Mouse (Mus musculus): ENCODE data around the gene Ryr2. TPM values are rescaled to one million over a fixed set of nuclear protein-coding genes. Genes with fewer than 3 reads are reported as not detected.

Gene Ryr2
- total RNA-seq, 2 experiments from 2014 or later, result 200 to 212 TPM

DNA sequence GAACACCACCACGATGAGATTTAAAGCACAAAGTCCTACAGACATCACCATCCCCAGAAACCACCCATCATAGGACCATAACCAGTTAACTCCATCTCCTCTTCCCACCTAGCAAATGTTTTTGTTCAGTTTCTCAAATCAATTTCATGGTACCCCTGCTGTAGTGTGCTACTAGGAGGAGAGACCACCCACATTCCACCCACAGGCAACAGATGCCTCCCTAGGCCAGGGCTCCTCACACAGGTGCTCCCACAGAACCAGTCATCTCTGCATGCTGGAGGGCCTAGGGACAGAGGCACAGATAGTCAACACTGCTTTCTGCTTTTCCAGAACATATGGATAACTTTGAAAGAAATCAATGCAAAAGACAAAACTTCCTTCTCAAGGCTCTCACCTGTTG lies 50.8 kb downstream of the Ryr2 start:
- no peak for DNase-seq (ENCODE audit: extremely low spot score in 1 of 2, low spot score in 2 of 2)
- Histone ChIP-seq H3K4me3 (no peak overlapping the region), H3K27ac (no peak overlapping the region)
- intact Hi-C loops (cut with DNase I), result no loop called here
- no peak for TF ChIP-seq CTCF (IDR thresholded peaks at IDR 0.05)

- no peak overlapping the region for H3K27ac ChIP-seq
- intact Hi-C loops (cut with DNase I), result no loop called here
- TF ChIP-seq CTCF (IDR thresholded peaks at IDR 0.05), result no peak
- no peak overlapping the region for H3K4me3 ChIP-seq
- no peak for DNase-seq (ENCODE audit: extremely low spot score in 1 of 2, low spot score in 2 of 2)
Measured at GRCm38 (mm10) chr13:12053910-12054309, 52.8 kb downstream of the Ryr2 start.

DNA sequence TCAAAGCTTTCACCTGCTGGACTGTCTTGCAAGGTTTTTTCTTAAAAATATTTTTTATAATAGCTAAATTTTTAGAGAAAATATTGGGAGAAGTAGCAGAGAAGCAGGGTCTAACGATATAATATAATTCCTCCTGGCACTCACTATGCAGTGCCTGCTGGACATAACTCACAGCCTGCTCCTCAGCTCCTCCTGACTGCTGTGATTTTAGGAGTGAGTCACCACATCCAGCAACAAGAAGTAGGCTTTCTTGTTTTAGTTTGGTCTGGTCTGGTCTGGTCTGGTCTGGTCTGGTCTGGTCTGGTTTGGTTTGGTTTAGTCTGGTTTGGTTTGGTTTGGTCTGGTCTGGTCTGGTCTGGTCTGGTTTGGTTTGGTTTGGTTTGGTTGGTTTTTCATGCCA lies 55.9 kb downstream of the Ryr2 start:
- intact Hi-C loops (cut with DNase I), result no loop called here
- Histone ChIP-seq H3K27ac (no peak overlapping the region), H3K4me3 (no peak overlapping the region)
- no peak for DNase-seq (ENCODE audit: extremely low spot score in 1 of 2, low spot score in 2 of 2)
- no peak for TF ChIP-seq CTCF (IDR thresholded peaks at IDR 0.05)

DNA sequence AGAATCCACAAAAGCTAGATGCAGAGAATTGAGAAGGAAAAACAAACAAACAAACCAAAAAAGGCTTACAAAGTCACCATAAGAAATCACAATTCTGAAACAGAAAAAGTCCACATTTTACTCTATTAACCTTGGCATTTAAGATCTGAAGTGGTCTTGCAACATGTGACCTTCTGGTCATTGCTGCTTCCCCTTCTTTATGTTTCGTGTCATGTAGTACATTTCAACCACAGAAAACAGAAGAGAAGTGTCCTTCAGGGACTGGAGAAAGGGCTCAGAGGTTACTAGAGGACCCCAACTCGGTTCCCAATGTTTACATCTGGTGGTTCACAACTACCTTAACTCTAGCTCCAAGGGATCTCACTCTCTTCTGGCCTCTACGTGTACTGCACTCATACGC lies 59.7 kb downstream of the Ryr2 start:
- no peak for TF ChIP-seq CTCF (IDR thresholded peaks at IDR 0.05)
- intact Hi-C loops (cut with DNase I), result no loop called here
- Histone ChIP-seq H3K27ac (no peak overlapping the region), H3K4me3 (no peak overlapping the region)
- no peak for DNase-seq (ENCODE audit: extremely low spot score in 1 of 2, low spot score in 2 of 2)

GRCm38 (mm10) chr13:12044751-12045150 lies 62.0 kb downstream of the Ryr2 start:
- no peak for TF ChIP-seq CTCF (IDR thresholded peaks at IDR 0.05)
- DNase-seq (ENCODE audit: extremely low spot score in 1 of 2, low spot score in 2 of 2), result no peak
- intact Hi-C loops (cut with DNase I), result no loop called here
- H3K4me3 ChIP-seq, result no peak overlapping the region
- no peak overlapping the region for H3K27ac ChIP-seq

GRCm38 (mm10) chr13:12042891-12043491 lies 63.8 kb downstream of the Ryr2 start:
- intact Hi-C loops (cut with DNase I), result no loop called here
- TF ChIP-seq CTCF (IDR thresholded peaks at IDR 0.05), result no peak
- no peak for DNase-seq (ENCODE audit: extremely low spot score in 1 of 2, low spot score in 2 of 2)
- no peak overlapping the region for H3K4me3 ChIP-seq
- no peak overlapping the region for H3K27ac ChIP-seq

DNA sequence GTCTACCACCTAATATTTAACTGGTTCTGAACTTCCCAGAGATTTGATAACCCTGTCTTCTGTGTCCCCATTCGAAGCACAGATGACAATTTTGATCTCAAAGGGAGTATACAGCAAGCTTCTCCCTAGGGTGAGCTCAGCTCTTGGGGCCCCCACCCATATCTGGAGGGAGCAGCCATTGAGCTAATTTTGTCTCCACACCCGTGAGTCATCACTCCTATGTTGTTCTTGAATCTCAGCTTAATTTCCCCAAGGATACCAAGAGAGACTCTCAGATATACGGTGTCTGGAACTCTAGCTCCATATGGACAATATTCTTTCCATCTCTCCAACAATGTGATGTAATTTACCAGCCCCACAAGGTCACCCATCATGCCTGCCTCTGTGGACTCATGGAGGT lies 66.8 kb downstream of the Ryr2 start:
- DNase-seq (ENCODE audit: extremely low spot score in 1 of 2, low spot score in 2 of 2), result peak in 1 of 2 experiments; percentile 43
- no peak for TF ChIP-seq CTCF (IDR thresholded peaks at IDR 0.05)
- intact Hi-C loops (cut with DNase I), result no loop called here

DNA sequence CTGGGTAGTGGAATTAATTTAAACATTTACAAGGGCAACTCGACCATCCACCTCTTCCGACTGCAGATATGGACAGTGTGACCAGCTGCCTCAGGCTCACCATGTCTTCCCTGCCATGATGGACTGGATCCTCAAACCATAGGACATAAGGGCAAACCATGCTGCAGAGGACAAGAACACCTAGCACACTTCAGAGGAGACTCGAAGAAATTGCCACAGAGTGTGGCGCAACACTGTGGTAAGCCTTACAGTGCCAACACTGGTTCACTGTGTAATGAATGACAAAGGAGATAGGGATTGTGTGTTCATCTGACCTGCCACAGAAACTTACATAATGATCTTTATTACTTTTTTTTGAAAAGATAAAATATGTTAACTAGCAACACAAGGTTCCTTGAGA lies 68.1 kb downstream of the Ryr2 start:
- intact Hi-C loops (cut with DNase I), result no loop called here
- no peak for TF ChIP-seq CTCF (IDR thresholded peaks at IDR 0.05)
- Histone ChIP-seq H3K4me3 (no peak overlapping the region), H3K27ac (no peak overlapping the region)
- DNase-seq (ENCODE audit: extremely low spot score in 1 of 2, low spot score in 2 of 2), result no peak

More for the DNA sequence above, 66.8 kb downstream of the Ryr2 start:
- H3K27ac ChIP-seq, result peak overlapping the region; percentile 66; the same call in 1 of the 2 replicates
- H3K4me3 ChIP-seq, result no peak overlapping the region

DNA sequence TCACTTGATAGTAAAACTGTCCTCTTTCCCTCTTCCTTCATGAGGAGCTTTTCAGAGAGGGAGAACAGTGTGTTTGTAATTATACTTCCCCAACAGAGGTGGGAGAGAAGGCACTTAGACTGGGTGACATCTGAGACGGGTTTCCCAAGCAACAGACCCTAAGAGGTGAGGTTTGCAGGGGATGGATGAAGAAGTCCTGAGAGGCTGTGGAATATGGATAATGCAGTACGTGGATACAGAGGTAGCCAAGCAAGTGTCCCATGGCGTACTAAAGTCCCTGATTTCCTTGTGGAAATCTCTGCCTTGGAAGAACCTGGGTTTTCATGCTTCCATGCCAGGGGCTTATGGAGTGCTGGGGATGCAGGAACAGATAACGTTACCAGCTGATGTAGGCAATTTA lies 69.5 kb downstream of the Ryr2 start:
- DNase-seq (ENCODE audit: extremely low spot score in 1 of 2, low spot score in 2 of 2), result no peak
- Histone ChIP-seq H3K27ac (no peak overlapping the region; the same call in 1 of the 2 replicates), H3K4me3 (no peak overlapping the region)
- TF ChIP-seq CTCF (IDR thresholded peaks at IDR 0.05), result no peak
- intact Hi-C loops (cut with DNase I), result no loop called here

- no peak for TF ChIP-seq CTCF (IDR thresholded peaks at IDR 0.05)
- no peak for DNase-seq (ENCODE audit: extremely low spot score in 1 of 2, low spot score in 2 of 2)
- intact Hi-C loops (cut with DNase I), result no loop called here
- H3K4me3 ChIP-seq, result no peak overlapping the region
- H3K27ac ChIP-seq, result no peak overlapping the region; the same call in 1 of the 2 replicates
Measured at GRCm38 (mm10) chr13:12036834-12037233, 69.9 kb downstream of the Ryr2 start.

DNA sequence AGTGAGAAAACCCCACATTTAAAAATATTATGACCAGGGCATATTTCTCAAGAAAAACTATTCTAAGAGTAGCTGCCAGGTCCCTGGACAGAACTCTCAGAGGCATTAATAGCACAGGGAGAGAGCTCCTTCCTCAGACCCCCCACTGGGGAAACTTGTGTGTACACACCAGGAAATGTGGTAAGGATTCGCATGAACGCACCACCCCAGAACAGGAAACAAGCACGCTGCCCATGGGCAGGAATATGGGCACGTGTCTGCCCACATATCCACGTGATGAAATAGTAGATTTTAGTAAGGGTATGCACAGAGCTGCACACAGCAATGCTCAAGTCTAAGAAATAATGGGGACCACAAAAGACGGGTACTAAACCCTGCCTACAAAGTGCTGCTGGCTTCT lies 72.8 kb downstream of the Ryr2 start:
- DNase-seq (ENCODE audit: extremely low spot score in 1 of 2, low spot score in 2 of 2), result no peak
- intact Hi-C loops (cut with DNase I), result no loop called here
- TF ChIP-seq CTCF (IDR thresholded peaks at IDR 0.05), result no peak
- H3K4me3 ChIP-seq, result no peak overlapping the region
- no peak overlapping the region for H3K27ac ChIP-seq

GRCm38 (mm10) chr13:12033272-12033671 lies 73.5 kb downstream of the Ryr2 start:
- no peak for DNase-seq (ENCODE audit: extremely low spot score in 1 of 2, low spot score in 2 of 2)
- no peak for TF ChIP-seq CTCF (IDR thresholded peaks at IDR 0.05)
- H3K27ac ChIP-seq, result no peak overlapping the region
- intact Hi-C loops (cut with DNase I), result no loop called here
- no peak overlapping the region for H3K4me3 ChIP-seq

GRCm38 (mm10) chr13:12029841-12030240 lies 76.9 kb downstream of the Ryr2 start:
- intact Hi-C loops (cut with DNase I), result no loop called here
- Histone ChIP-seq H3K4me3 (no peak overlapping the region), H3K27ac (no peak overlapping the region)
- no peak for TF ChIP-seq CTCF (IDR thresholded peaks at IDR 0.05)
- DNase-seq (ENCODE audit: extremely low spot score in 1 of 2, low spot score in 2 of 2), result no peak

Data from left cerebral cortex, adult 2 months (tissue).